Mouse (Mus musculus) lung, postnatal 0 days (tissue): ENCODE measurements around the gene Slc25a3.

Experiments used
- CTCF ChIP-seq: IDR thresholded peaks from 2 replicates; pipeline ENCODE4 v1.5.1; 2016; ENCODE audit warnings: antibody characterized with exemption, mild to moderate bottlenecking
- EP300 ChIP-seq: IDR thresholded peaks from 2 replicates; pipeline ENCODE4 v1.6.1; 2016; ENCODE audit warnings: antibody characterized with exemption, mild to moderate bottlenecking, control low read depth

- TF ChIP-seq CTCF (peak; percentile 81), EP300 (peak; percentile 61)
Observed at GRCm38 (mm10) chr10:91170143-91170941, 46.5 kb upstream of the Slc25a3 start.
